Mouse (Mus musculus): ENCODE data around the gene Tcf3. TPM values are rescaled to one million over a fixed set of nuclear protein-coding genes. Genes with fewer than 3 reads are reported as not detected.

Gene Tcf3
- polyA plus RNA-seq, 1 experiment from 2014 or later = 110 TPM

GRCm38 (mm10) chr10:80389185-80389708 lies 44.2 kb downstream of the Tcf3 start:
- H3K4me1 ChIP-seq (replicated peaks; ENCODE audit: control insufficient read depth, insufficient read depth, low read length) = peaks cover 4% of the 10 kb centered on the region
- H3K27me3 ChIP-seq (ENCODE audit: control insufficient read depth, insufficient read depth, low read length) = no peaks in the 10 kb centered on the region
- H3K9ac ChIP-seq (ENCODE audit: low read depth, low read length) = no peak overlapping the region
- 80% methylated on average over 4 of the region's 4 CpGs for WGBS
- no peak for ATAC-seq (ENCODE audit: low FRiP score)
- no peak overlapping the region for H3K27ac ChIP-seq (ENCODE audit: low read depth, low read length)
- peaks cover 15% of the 10 kb centered on the region for H3K36me3 ChIP-seq (ENCODE audit: control insufficient read depth, insufficient read depth, low read length)
- no peak for DNase-seq (ENCODE audit: low spot score)
- H3K4me2 ChIP-seq (replicated peaks; ENCODE audit: low read depth, low read length) = no peak overlapping the region
- H3K4me3 ChIP-seq (ENCODE audit: low read depth, low read length) = no peak overlapping the region
- H3K9me3 ChIP-seq (ENCODE audit: control insufficient read depth, low read length) = no peaks in the 10 kb centered on the region

GRCm38 (mm10) chr10:80388731-80389130 lies 44.7 kb downstream of the Tcf3 start:
- H3K27ac ChIP-seq (ENCODE audit: low read depth, low read length) = no peak overlapping the region
- DNase-seq (ENCODE audit: low spot score) = no peak
- no peak for ATAC-seq (ENCODE audit: low FRiP score)
- H3K36me3 ChIP-seq (ENCODE audit: control insufficient read depth, insufficient read depth, low read length) = peaks cover 19% of the 10 kb centered on the region
- no peaks in the 10 kb centered on the region for H3K9me3 ChIP-seq (ENCODE audit: control insufficient read depth, low read length)
- WGBS = 25% methylated on average over 2 of the region's 2 CpGs
- H3K4me3 ChIP-seq (ENCODE audit: low read depth, low read length) = no peak overlapping the region
- H3K4me1 ChIP-seq (replicated peaks; ENCODE audit: control insufficient read depth, insufficient read depth, low read length) = peaks cover 9% of the 10 kb centered on the region
- H3K9ac ChIP-seq (ENCODE audit: low read depth, low read length) = no peak overlapping the region
- no peaks in the 10 kb centered on the region for H3K27me3 ChIP-seq (ENCODE audit: control insufficient read depth, insufficient read depth, low read length)
- no peak overlapping the region for H3K4me2 ChIP-seq (replicated peaks; ENCODE audit: low read depth, low read length)

GRCm38 (mm10) chr10:80387522-80387959 lies 45.9 kb downstream of the Tcf3 start, which contains the start of gene Mex3d:
Gene Mex3d (minus strand): TSS chr10:80387659.
- H3K9ac ChIP-seq (ENCODE audit: low read depth, low read length) = peak within 1 kb of the TSS; percentile 100
- no peaks in the 10 kb centered on the region for H3K27me3 ChIP-seq (ENCODE audit: control insufficient read depth, insufficient read depth, low read length)
- DNase-seq (ENCODE audit: low spot score) (peak; percentile 94), ATAC-seq (ENCODE audit: low FRiP score) (peak; percentile 41)
- H3K4me1 ChIP-seq (replicated peaks; ENCODE audit: control insufficient read depth, insufficient read depth, low read length) = peaks cover 12% of the 10 kb centered on the region
- H3K9me3 ChIP-seq (ENCODE audit: control insufficient read depth, low read length) = no peaks in the 10 kb centered on the region
- peak within 1 kb of the TSS; percentile 87 for H3K4me2 ChIP-seq (replicated peaks; ENCODE audit: low read depth, low read length)
- peak within 1 kb of the TSS; percentile 98 for H3K4me3 ChIP-seq (ENCODE audit: low read depth, low read length)
- peak within 1 kb of the TSS; percentile 99 for H3K27ac ChIP-seq (ENCODE audit: low read depth, low read length)
- H3K36me3 ChIP-seq (ENCODE audit: control insufficient read depth, insufficient read depth, low read length) = peaks cover 12% of the 10 kb centered on the region
- WGBS = 0% methylated on average over 1 of the region's 61 CpGs

GRCm38 (mm10) chr10:80386735-80387471 lies 46.5 kb downstream of the Tcf3 start:
- Histone ChIP-seq H3K27ac (ENCODE audit: low read depth, low read length) (peak overlapping the region; percentile 99), H3K9me3 (ENCODE audit: control insufficient read depth, low read length) (no peaks in the 10 kb centered on the region), H3K4me1 (replicated peaks; ENCODE audit: control insufficient read depth, insufficient read depth, low read length) (peaks cover 12% of the 10 kb centered on the region), H3K4me2 (replicated peaks; ENCODE audit: low read depth, low read length) (peak overlapping the region; percentile 80), H3K36me3 (ENCODE audit: control insufficient read depth, insufficient read depth, low read length) (peaks cover 10% of the 10 kb centered on the region), H3K4me3 (ENCODE audit: low read depth, low read length) (peak overlapping the region; percentile 98), H3K9ac (ENCODE audit: low read depth, low read length) (peak overlapping the region; percentile 100), H3K27me3 (ENCODE audit: control insufficient read depth, insufficient read depth, low read length) (no peaks in the 10 kb centered on the region)
- WGBS = under 1% methylated on average over 77 of the region's 94 CpGs
- ATAC-seq (ENCODE audit: low FRiP score) = no peak
- DNase-seq (ENCODE audit: low spot score) = peak; percentile 49

- peak overlapping the region; percentile 98 for H3K4me3 ChIP-seq (ENCODE audit: low read depth, low read length)
- peak overlapping the region; percentile 100 for H3K9ac ChIP-seq (ENCODE audit: low read depth, low read length)
- peak overlapping the region; percentile 80 for H3K4me2 ChIP-seq (replicated peaks; ENCODE audit: low read depth, low read length)
- peaks cover 12% of the 10 kb centered on the region for H3K4me1 ChIP-seq (replicated peaks; ENCODE audit: control insufficient read depth, insufficient read depth, low read length)
- ATAC-seq (ENCODE audit: low FRiP score) (peak; percentile 77), DNase-seq (ENCODE audit: low spot score) (peak; percentile 82)
- peak overlapping the region; percentile 99 for H3K27ac ChIP-seq (ENCODE audit: low read depth, low read length)
- H3K36me3 ChIP-seq (ENCODE audit: control insufficient read depth, insufficient read depth, low read length) = peaks cover 17% of the 10 kb centered on the region
- no peaks in the 10 kb centered on the region for H3K27me3 ChIP-seq (ENCODE audit: control insufficient read depth, insufficient read depth, low read length)
- no peaks in the 10 kb centered on the region for H3K9me3 ChIP-seq (ENCODE audit: control insufficient read depth, low read length)
- WGBS = 1% methylated on average over 34 of the region's 34 CpGs
These were observed 47.4 kb downstream of the Tcf3 start for GRCm38 (mm10) chr10:80385811-80386734.

- DNase-seq (ENCODE audit: low spot score) = no peak
These were observed 48.1 kb downstream of the Tcf3 start for GRCm38 (mm10) chr10:80385310-80385709.

GRCm38 (mm10) chr10:80384709-80385108 lies 48.7 kb downstream of the Tcf3 start:
- WGBS = 82% methylated on average over 7 of the region's 7 CpGs

More at GRCm38 (mm10) chr10:80385310-80385709, 48.1 kb downstream of the Tcf3 start:
- Histone ChIP-seq H3K4me2 (replicated peaks; ENCODE audit: low read depth, low read length) (peak overlapping the region; percentile 80), H3K9ac (ENCODE audit: low read depth, low read length) (peak overlapping the region; percentile 100), H3K4me1 (replicated peaks; ENCODE audit: control insufficient read depth, insufficient read depth, low read length) (peaks cover 12% of the 10 kb centered on the region), H3K36me3 (ENCODE audit: control insufficient read depth, insufficient read depth, low read length) (peaks cover 21% of the 10 kb centered on the region), H3K27ac (ENCODE audit: low read depth, low read length) (peak overlapping the region; percentile 99), H3K9me3 (ENCODE audit: control insufficient read depth, low read length) (no peaks in the 10 kb centered on the region), H3K27me3 (ENCODE audit: control insufficient read depth, insufficient read depth, low read length) (no peaks in the 10 kb centered on the region), H3K4me3 (ENCODE audit: low read depth, low read length) (peak overlapping the region; percentile 98)
- 16% methylated on average over 7 of the region's 7 CpGs for WGBS
- ATAC-seq (ENCODE audit: low FRiP score) = peak; percentile 21

GRCm38 (mm10) chr10:80384115-80384639 lies 49.3 kb downstream of the Tcf3 start:
- Histone ChIP-seq H3K4me2 (replicated peaks; ENCODE audit: low read depth, low read length) (peak overlapping the region; percentile 80), H3K9me3 (ENCODE audit: control insufficient read depth, low read length) (no peaks in the 10 kb centered on the region), H3K36me3 (ENCODE audit: control insufficient read depth, insufficient read depth, low read length) (peaks cover 21% of the 10 kb centered on the region), H3K4me1 (replicated peaks; ENCODE audit: control insufficient read depth, insufficient read depth, low read length) (peaks cover 12% of the 10 kb centered on the region), H3K27ac (ENCODE audit: low read depth, low read length) (no peak overlapping the region), H3K4me3 (ENCODE audit: low read depth, low read length) (peak overlapping the region; percentile 98), H3K9ac (ENCODE audit: low read depth, low read length) (peak overlapping the region; percentile 100; the same call in 1 of the 2 replicates), H3K27me3 (ENCODE audit: control insufficient read depth, insufficient read depth, low read length) (no peaks in the 10 kb centered on the region)
- no peak for ATAC-seq (ENCODE audit: low FRiP score)
- 88% methylated on average over 4 of the region's 4 CpGs for WGBS
- DNase-seq (ENCODE audit: low spot score) = no peak

More at GRCm38 (mm10) chr10:80384709-80385108, 48.7 kb downstream of the Tcf3 start:
- H3K36me3 ChIP-seq (ENCODE audit: control insufficient read depth, insufficient read depth, low read length) = peaks cover 21% of the 10 kb centered on the region
- peak overlapping the region; percentile 100 for H3K9ac ChIP-seq (ENCODE audit: low read depth, low read length)
- H3K4me1 ChIP-seq (replicated peaks; ENCODE audit: control insufficient read depth, insufficient read depth, low read length) = peaks cover 12% of the 10 kb centered on the region
- peak overlapping the region; percentile 99 for H3K27ac ChIP-seq (ENCODE audit: low read depth, low read length)
- no peaks in the 10 kb centered on the region for H3K27me3 ChIP-seq (ENCODE audit: control insufficient read depth, insufficient read depth, low read length)
- H3K4me2 ChIP-seq (replicated peaks; ENCODE audit: low read depth, low read length) = peak overlapping the region; percentile 80
- H3K9me3 ChIP-seq (ENCODE audit: control insufficient read depth, low read length) = no peaks in the 10 kb centered on the region
- ATAC-seq (ENCODE audit: low FRiP score) = no peak
- DNase-seq (ENCODE audit: low spot score) = no peak
- H3K4me3 ChIP-seq (ENCODE audit: low read depth, low read length) = peak overlapping the region; percentile 98

All from hindbrain, embryonic 11.5 days (tissue).